Mouse (Mus musculus) c-Kit-positive CD71-positive TER-119-negative erythroid progenitor cells, embryonic 14.5 days (primary cell): ENCODE results near the gene Thbs1.
"Not testable (repeated sequence)": the region's sequence is repeated elsewhere in the genome, so short reads cannot be mapped to it uniquely, and the experiment has no call there.

Source experiments
- DNase-seq: peaks from one replicate; pipeline ENCODE4 v3.0.0-alpha.2; 2013; ENCODE audit warnings: low read depth

The Thbs1 gene

GRCm38 (mm10) chr2:118114671-118115070, 3.0 kb downstream of the Thbs1 start:
- no peak for DNase-seq

- no peak for DNase-seq
Observed at GRCm38 (mm10) chr2:118115647-118116046, 4.0 kb downstream of the Thbs1 start.

GRCm38 (mm10) chr2:118116180-118116579, 4.5 kb downstream of the Thbs1 start:
- no peak for DNase-seq

- no peak for DNase-seq
Observed at GRCm38 (mm10) chr2:118116754-118117290, 5.1 kb downstream of the Thbs1 start.

- DNase-seq, result no peak
Observed at GRCm38 (mm10) chr2:118117401-118117800, 5.7 kb downstream of the Thbs1 start.

- DNase-seq, result no peak
Observed at GRCm38 (mm10) chr2:118118045-118118444, 6.4 kb downstream of the Thbs1 start.

- no peak for DNase-seq
Observed at GRCm38 (mm10) chr2:118118515-118118914, 6.8 kb downstream of the Thbs1 start.

GRCm38 (mm10) chr2:118119684-118120083, 8.0 kb downstream of the Thbs1 start:
- no peak for DNase-seq

GRCm38 (mm10) chr2:118120095-118120494, 8.4 kb downstream of the Thbs1 start:
- DNase-seq, result no peak

- no peak for DNase-seq
Observed at GRCm38 (mm10) chr2:118120751-118121150, 9.1 kb downstream of the Thbs1 start.

- no peak for DNase-seq
Observed at GRCm38 (mm10) chr2:118122291-118122690, 10.6 kb downstream of the Thbs1 start.

GRCm38 (mm10) chr2:118123743-118124142, 12.1 kb downstream of the Thbs1 start:
- DNase-seq, result no peak

GRCm38 (mm10) chr2:118124437-118124836, 12.8 kb downstream of the Thbs1 start:
- DNase-seq, result no peak

GRCm38 (mm10) chr2:118125211-118125939, 13.7 kb downstream of the Thbs1 start:
- DNase-seq, result no peak

- no peak for DNase-seq
Observed at GRCm38 (mm10) chr2:118125943-118126470, 14.3 kb downstream of the Thbs1 start.

GRCm38 (mm10) chr2:118127516-118128288, 16.0 kb downstream of the Thbs1 start:
- no peak for DNase-seq

GRCm38 (mm10) chr2:118128313-118128712, 16.6 kb downstream of the Thbs1 start:
- no peak for DNase-seq

- no peak for DNase-seq
Observed at GRCm38 (mm10) chr2:118137071-118137470, 25.4 kb downstream of the Thbs1 start.

GRCm38 (mm10) chr2:118137776-118138175, 26.1 kb downstream of the Thbs1 start:
- no peak for DNase-seq

- DNase-seq, result no peak
Observed at GRCm38 (mm10) chr2:118139261-118139660, 27.6 kb downstream of the Thbs1 start.

GRCm38 (mm10) chr2:118141651-118142050, 30.0 kb downstream of the Thbs1 start:
- DNase-seq, result no peak

GRCm38 (mm10) chr2:118147749-118148148, 36.1 kb downstream of the Thbs1 start:
- not testable (repeated sequence) for DNase-seq
